Mouse (Mus musculus): Measurements from ENCODE around the gene Zfp62. TPM values are rescaled to one million over a fixed set of nuclear protein-coding genes. Genes with fewer than 3 reads are reported as not detected.

Zfp62 gene
- total RNA-seq, 1 experiment from 2014 or later, result 149 TPM

- peak; percentile 41 for ATAC-seq (replicated peaks; ENCODE audit: low read depth, poor library complexity, severe bottlenecking)
These were observed 842 bp downstream of the Zfp62 start for GRCm38 (mm10) chr11:49203771-49204497.

GRCm38 (mm10) chr11:49205080-49205590, 2.0 kb downstream of the Zfp62 start:
- ATAC-seq (replicated peaks; ENCODE audit: low read depth, poor library complexity, severe bottlenecking), result no peak

DNA sequence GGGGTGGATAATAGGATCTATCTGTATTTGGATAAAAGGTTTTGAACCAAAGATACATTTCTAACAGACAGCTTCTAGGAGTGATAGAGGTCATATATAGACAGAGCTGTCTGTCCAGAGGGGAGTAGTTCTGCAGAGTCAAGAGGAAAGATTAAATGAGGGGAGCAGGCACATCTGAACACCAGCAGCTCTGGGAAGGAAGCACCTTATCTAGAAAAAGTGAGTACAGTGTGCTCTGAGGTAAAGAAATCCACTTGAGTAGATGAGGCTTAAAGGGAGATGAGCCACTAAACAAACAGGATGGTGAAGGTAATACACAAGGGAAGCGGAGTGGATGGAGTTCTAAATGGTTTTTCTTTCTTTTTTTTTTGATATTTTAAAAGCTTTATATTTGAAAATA, 4.4 kb downstream of the Zfp62 start:
- no peak for ATAC-seq (replicated peaks; ENCODE audit: low read depth, poor library complexity, severe bottlenecking)

- 0 out of 2 replicates have a peak, but pooled peaks have one; percentile 39 for ATAC-seq (replicated peaks; ENCODE audit: low read depth, poor library complexity, severe bottlenecking)
These were observed 9.5 kb downstream of the Zfp62 start for GRCm38 (mm10) chr11:49212577-49212976.

- no peak for ATAC-seq (replicated peaks; ENCODE audit: low read depth, poor library complexity, severe bottlenecking)
These were observed 10.4 kb downstream of the Zfp62 start for GRCm38 (mm10) chr11:49213505-49213904.

DNA sequence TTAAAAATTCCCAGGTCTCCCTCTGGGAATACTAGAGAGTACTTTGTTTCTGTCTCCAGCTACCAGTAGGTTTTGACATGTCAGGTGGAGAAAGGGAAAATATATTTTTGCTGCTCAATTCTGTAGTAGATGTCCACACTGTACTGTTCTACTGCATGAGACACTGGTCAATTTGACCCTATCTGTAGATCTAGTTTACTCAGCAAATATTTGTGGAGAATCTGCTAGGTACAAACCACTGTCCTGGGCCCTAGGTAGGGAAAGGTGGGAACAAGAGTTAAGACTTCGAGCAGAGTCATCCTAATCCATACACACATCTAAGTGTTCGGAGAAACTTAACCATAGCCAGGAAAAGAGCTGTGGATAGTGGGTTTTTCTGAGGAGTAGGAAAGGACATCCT, 16.2 kb downstream of the Zfp62 start:
- no peak for ATAC-seq (replicated peaks; ENCODE audit: low read depth, poor library complexity, severe bottlenecking)

- ATAC-seq (replicated peaks; ENCODE audit: low read depth, poor library complexity, severe bottlenecking), result peak; percentile 54; the same call in 1 of the 2 replicates
These were observed 21.4 kb downstream of the Zfp62 start for GRCm38 (mm10) chr11:49224455-49224854.

DNA sequence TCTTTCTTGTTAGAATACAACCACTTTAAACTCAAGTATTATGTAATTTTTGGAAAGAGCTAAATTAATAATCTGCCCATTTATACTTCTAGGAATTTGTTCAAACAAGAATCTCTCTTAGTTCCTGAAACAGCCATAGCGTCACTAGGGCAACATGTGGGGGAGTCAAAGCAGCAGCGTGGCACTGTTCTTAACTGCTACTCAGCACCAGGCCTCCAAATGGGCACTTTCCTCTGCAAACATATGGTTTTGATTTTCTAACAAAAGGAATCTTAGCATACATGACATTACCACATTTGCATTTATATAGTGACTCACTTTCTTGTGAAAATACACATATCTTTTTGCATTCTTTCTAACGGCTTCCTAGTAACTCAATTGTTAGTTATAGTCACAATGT, 29.7 kb downstream of the Zfp62 start:
- no peak for ATAC-seq (replicated peaks; ENCODE audit: low read depth, poor library complexity, severe bottlenecking)

GRCm38 (mm10) chr11:49235459-49236207, 32.5 kb downstream of the Zfp62 start:
- ATAC-seq (replicated peaks; ENCODE audit: low read depth, poor library complexity, severe bottlenecking), result peak; percentile 50; the same call in 1 of the 2 replicates

DNA sequence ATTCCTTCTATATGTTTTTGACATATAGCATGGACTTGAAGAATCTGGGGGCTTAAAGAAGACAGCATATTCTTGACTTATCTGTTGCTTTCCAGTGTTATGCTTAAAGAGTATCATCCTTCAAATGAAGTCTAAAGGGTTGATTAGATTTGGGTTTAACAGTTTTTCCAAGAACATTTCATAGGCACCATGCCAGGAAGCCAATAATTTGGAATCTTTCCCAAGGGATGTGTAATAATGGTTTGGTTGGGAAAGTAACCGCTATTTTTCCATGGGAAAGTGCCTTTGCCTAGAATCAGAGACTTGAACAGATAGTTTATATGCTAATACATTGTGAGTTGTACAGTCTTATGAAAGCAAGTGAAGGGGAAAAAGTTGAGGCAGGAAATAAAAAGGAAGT, 33.8 kb downstream of the Zfp62 start:
- ATAC-seq (replicated peaks; ENCODE audit: low read depth, poor library complexity, severe bottlenecking), result no peak

DNA sequence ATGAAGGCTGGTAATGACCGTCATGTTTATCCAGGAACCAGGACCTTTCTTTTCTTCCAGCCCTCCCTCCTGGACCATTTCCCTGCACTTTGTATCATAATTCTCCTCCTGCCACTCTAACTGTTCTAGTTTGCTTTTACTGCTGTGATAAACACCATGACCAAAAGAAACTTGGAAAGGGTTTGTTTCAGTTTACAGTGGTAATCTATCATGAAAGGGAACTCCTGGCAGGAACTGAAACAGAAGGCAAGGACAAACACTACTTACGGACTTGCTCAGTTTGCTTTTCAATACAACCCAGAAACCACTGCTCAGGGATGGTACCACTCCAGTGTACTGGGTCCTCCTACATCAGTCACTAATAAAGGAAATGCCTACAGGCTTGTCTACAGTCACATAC, 34.4 kb downstream of the Zfp62 start:
- peak; percentile 53 for ATAC-seq (replicated peaks; ENCODE audit: low read depth, poor library complexity, severe bottlenecking)

DNA sequence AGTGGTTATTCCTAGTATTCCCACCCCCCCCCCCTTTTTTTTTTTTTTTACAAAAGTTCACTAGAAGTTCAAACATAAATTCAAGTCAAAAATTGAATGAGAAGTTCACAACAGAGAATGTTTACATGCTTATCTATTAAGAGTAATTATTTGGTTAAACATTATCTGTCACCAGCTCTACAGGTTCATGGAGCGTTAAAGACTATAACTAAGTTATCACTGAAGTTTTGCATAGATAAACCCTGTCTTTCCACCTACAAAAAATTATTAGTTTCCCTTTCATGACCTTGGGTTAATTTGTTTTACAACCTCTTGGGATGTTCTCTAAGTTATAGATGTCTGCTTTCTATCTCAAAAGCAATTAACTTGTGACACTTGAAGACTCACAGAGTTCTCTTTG, 37.2 kb downstream of the Zfp62 start:
- no peak for ATAC-seq (replicated peaks; ENCODE audit: low read depth, poor library complexity, severe bottlenecking)

DNA sequence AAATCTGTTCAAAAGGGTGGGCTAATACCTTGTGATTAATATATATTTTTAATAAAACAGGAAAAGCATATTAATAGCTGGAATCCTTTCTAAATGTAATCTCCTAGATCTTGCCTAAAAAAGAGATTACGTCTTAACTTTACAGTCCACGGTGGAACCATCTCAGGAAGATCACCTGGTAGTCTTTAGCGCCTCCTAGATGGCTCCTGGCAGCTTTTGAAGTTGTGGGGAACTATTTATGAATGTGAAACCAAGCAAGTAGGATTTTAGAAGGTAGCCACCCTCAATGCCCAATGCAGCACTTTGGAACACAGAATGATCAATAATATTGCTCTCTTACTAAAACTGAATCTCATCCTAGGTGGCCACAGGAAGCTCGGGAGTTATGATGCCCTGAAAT, 37.8 kb downstream of the Zfp62 start:
- ATAC-seq (replicated peaks; ENCODE audit: low read depth, poor library complexity, severe bottlenecking), result no peak

DNA sequence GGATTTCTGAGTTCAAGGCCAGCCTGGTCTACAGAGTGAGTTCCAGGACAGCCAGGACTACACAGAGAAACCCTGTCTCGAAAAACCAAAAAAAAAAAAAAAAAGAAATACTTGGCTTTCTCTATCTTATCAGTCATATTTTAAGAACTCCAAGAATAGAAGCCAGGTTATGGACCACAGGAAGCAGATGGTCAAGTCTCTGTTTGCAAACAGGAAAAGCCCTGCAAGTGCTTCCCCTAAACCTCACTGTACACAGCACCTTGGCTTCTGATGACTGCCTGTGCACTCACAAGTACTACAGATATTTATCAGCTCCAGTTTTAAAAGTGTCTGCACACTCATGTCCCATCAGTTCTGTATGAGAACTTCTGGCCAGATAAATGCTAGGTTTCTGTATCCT, 38.4 kb downstream of the Zfp62 start:
- ATAC-seq (replicated peaks; ENCODE audit: low read depth, poor library complexity, severe bottlenecking), result peak; percentile 33

- ATAC-seq (replicated peaks; ENCODE audit: low read depth, poor library complexity, severe bottlenecking), result no peak
These were observed 40.0 kb downstream of the Zfp62 start for GRCm38 (mm10) chr11:49242944-49243626.

- ATAC-seq (replicated peaks; ENCODE audit: low read depth, poor library complexity, severe bottlenecking), result peak; percentile 66
These were observed 40.9 kb downstream of the Zfp62 start, which contains the start of gene Mgat1 for GRCm38 (mm10) chr11:49243727-49244594. TSS of gene Mgat1 (plus strand) at chr11:49244191.

DNA sequence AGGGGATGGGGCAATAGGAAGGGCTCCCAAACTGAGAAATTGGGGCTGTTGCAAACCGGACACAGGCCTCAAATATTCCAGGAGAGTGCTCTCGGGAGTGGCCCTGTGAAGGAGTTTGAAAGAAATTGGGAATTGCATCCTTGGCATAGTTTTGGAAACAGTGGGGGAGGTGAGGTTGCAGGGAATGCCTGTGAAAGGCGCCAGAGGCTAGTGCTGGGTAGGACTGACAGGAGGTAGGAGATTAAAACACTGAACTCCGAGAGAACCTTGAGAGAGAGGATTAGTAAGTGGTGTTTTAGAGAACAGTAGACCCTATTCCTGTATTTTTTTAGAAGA, 41.5 kb downstream of the Zfp62 start:
- ATAC-seq (replicated peaks; ENCODE audit: low read depth, poor library complexity, severe bottlenecking), result no peak

DNA sequence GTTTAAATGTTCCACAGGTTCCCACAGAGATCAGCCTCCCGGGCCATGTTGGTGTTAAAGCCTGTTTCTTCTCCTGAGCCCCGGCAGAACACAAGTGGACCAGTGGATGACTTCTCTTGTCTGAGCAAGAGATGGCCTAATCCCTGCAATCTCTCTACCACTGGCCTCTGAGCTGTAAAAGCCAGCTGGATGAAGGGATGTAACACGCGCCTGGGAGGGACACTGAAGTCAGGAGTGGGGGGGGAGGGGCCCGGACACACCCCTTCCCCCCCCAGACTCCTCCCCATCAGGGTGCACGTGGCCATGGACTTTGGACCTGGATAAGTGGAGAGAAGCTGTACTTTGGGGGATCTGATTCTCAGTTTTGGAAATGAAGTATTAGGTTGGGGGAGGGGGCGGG, 42.1 kb downstream of the Zfp62 start:
- no peak for ATAC-seq (replicated peaks; ENCODE audit: low read depth, poor library complexity, severe bottlenecking)

GRCm38 (mm10) chr11:49245634-49246415, 42.7 kb downstream of the Zfp62 start:
- ATAC-seq (replicated peaks; ENCODE audit: low read depth, poor library complexity, severe bottlenecking), result no peak

All from common myeloid progenitor, adult 5-6 weeks (primary cell).